Mouse (Mus musculus): ENCODE data around the gene Nyx. TPM values are rescaled to one million over a fixed set of nuclear protein-coding genes. Genes with fewer than 3 reads are reported as not detected.
"Not testable (repeated sequence)": the region's sequence is repeated elsewhere in the genome, so short reads cannot be mapped to it uniquely, and the experiment has no call there.

Gene Nyx
- 0.06 and 0.08 TPM in 2 replicates for polyA plus RNA-seq (2015; fragmentation: Nextera tagmentation; extraction: Ambion mirVana)

- Histone ChIP-seq H3K9me3 (ENCODE audit: low read length) (no peaks in the 10 kb centered on the region), H3K4me1 (ENCODE audit: insufficient read depth, low read depth, low read length) (no peaks in the 10 kb centered on the region), H3K27ac (ENCODE audit: low read length) (no peak within 1 kb of the TSS), H3K9ac (replicated peaks; ENCODE audit: low read depth) (no peak within 1 kb of the TSS), H3K36me3 (ENCODE audit: insufficient read depth, low read length) (no peaks in the 10 kb centered on the region), H3K4me2 (replicated peaks; ENCODE audit: low read depth, low read length) (no peak within 1 kb of the TSS), H3K4me3 (ENCODE audit: low read depth, low read length) (no peak within 1 kb of the TSS), H3K27me3 (replicated peaks; ENCODE audit: insufficient read depth, low read length) (no peaks in the 10 kb centered on the region)
- no peak for TF ChIP-seq CTCF (IDR thresholded peaks at IDR 0.05)
- no peak for TF ChIP-seq EP300 (IDR thresholded peaks at IDR 0.05)
- no peak for DNase-seq (ENCODE audit: low spot score)
- 92% methylated on average over 3 of the region's 3 CpGs for WGBS
- ATAC-seq = no peak
Observed at GRCm38 (mm10) chrX:13465810-13466209, at the start of gene Nyx. Nyx (plus strand) TSS chrX:13466110.

- Histone ChIP-seq H3K36me3 (ENCODE audit: insufficient read depth, low read length) (no peaks in the 10 kb centered on the region), H3K27ac (ENCODE audit: low read length) (no peak overlapping the region), H3K27me3 (replicated peaks; ENCODE audit: insufficient read depth, low read length) (no peaks in the 10 kb centered on the region), H3K4me1 (ENCODE audit: insufficient read depth, low read depth, low read length) (no peaks in the 10 kb centered on the region), H3K9ac (replicated peaks; ENCODE audit: low read depth) (no peak overlapping the region), H3K4me2 (replicated peaks; ENCODE audit: low read depth, low read length) (no peak overlapping the region), H3K9me3 (ENCODE audit: low read length) (no peaks in the 10 kb centered on the region), H3K4me3 (ENCODE audit: low read depth, low read length) (no peak overlapping the region)
- ATAC-seq (no peak), DNase-seq (ENCODE audit: low spot score) (no peak)
- TF ChIP-seq EP300 (IDR thresholded peaks at IDR 0.05) (no peak), CTCF (IDR thresholded peaks at IDR 0.05) (no peak)
- 43% methylated on average over 4 of the region's 4 CpGs for WGBS
Observed at GRCm38 (mm10) chrX:13422047-13422446, 43.9 kb upstream of the Nyx start.

GRCm38 (mm10) chrX:13431421-13431820 is 34.5 kb upstream of the Nyx start:
- Histone ChIP-seq H3K9me3 (ENCODE audit: low read length) (no peaks in the 10 kb centered on the region), H3K36me3 (ENCODE audit: insufficient read depth, low read length) (no peaks in the 10 kb centered on the region), H3K4me1 (ENCODE audit: insufficient read depth, low read depth, low read length) (no peaks in the 10 kb centered on the region), H3K9ac (replicated peaks; ENCODE audit: low read depth) (no peak overlapping the region), H3K4me3 (ENCODE audit: low read depth, low read length) (no peak overlapping the region), H3K4me2 (replicated peaks; ENCODE audit: low read depth, low read length) (no peak overlapping the region), H3K27ac (ENCODE audit: low read length) (no peak overlapping the region), H3K27me3 (replicated peaks; ENCODE audit: insufficient read depth, low read length) (no peaks in the 10 kb centered on the region)
- ATAC-seq = no peak
- no peak for TF ChIP-seq CTCF (IDR thresholded peaks at IDR 0.05)
- TF ChIP-seq EP300 (IDR thresholded peaks at IDR 0.05) = no peak
- WGBS = 55% methylated on average over 6 of the region's 6 CpGs
- DNase-seq (ENCODE audit: low spot score) = no peak

- H3K4me2 ChIP-seq (replicated peaks; ENCODE audit: low read depth, low read length); H3K9me3 ChIP-seq (ENCODE audit: low read length); DNase-seq (ENCODE audit: low spot score); H3K36me3 ChIP-seq (ENCODE audit: insufficient read depth, low read length); H3K27me3 ChIP-seq (replicated peaks; ENCODE audit: insufficient read depth, low read length); H3K4me1 ChIP-seq (ENCODE audit: insufficient read depth, low read depth, low read length); ATAC-seq; H3K27ac ChIP-seq (ENCODE audit: low read length); H3K4me3 ChIP-seq (ENCODE audit: low read depth, low read length); H3K9ac ChIP-seq (replicated peaks; ENCODE audit: low read depth): not testable (repeated sequence)
- 74% methylated on average over 2 of the region's 2 CpGs for WGBS
Observed at GRCm38 (mm10) chrX:13436042-13436441, 29.9 kb upstream of the Nyx start.

- DNase-seq (ENCODE audit: low spot score); H3K9me3 ChIP-seq (ENCODE audit: low read length); H3K9ac ChIP-seq (replicated peaks; ENCODE audit: low read depth); H3K36me3 ChIP-seq (ENCODE audit: insufficient read depth, low read length); ATAC-seq; H3K27me3 ChIP-seq (replicated peaks; ENCODE audit: insufficient read depth, low read length); H3K4me2 ChIP-seq (replicated peaks; ENCODE audit: low read depth, low read length); H3K27ac ChIP-seq (ENCODE audit: low read length); H3K4me3 ChIP-seq (ENCODE audit: low read depth, low read length); H3K4me1 ChIP-seq (ENCODE audit: insufficient read depth, low read depth, low read length): not testable (repeated sequence)
- WGBS = 83% methylated on average over 8 of the region's 9 CpGs
Observed at GRCm38 (mm10) chrX:13456544-13456943, 9.4 kb upstream of the Nyx start.

- no peak for ATAC-seq
- Histone ChIP-seq H3K27ac (ENCODE audit: low read length) (no peak overlapping the region), H3K9ac (replicated peaks; ENCODE audit: low read depth) (no peak overlapping the region), H3K36me3 (ENCODE audit: insufficient read depth, low read length) (no peaks in the 10 kb centered on the region), H3K4me3 (ENCODE audit: low read depth, low read length) (no peak overlapping the region), H3K9me3 (ENCODE audit: low read length) (no peaks in the 10 kb centered on the region), H3K4me1 (ENCODE audit: insufficient read depth, low read depth, low read length) (no peaks in the 10 kb centered on the region), H3K4me2 (replicated peaks; ENCODE audit: low read depth, low read length) (no peak overlapping the region), H3K27me3 (replicated peaks; ENCODE audit: insufficient read depth, low read length) (no peaks in the 10 kb centered on the region)
- TF ChIP-seq CTCF (IDR thresholded peaks at IDR 0.05) (no peak), EP300 (IDR thresholded peaks at IDR 0.05) (no peak)
- DNase-seq (ENCODE audit: low spot score) = no peak
- WGBS = 71% methylated on average over 1 of the region's 1 CpGs
Observed at GRCm38 (mm10) chrX:13458766-13459165, 7.1 kb upstream of the Nyx start.
